Mouse (Mus musculus) lung, adult 2 months (tissue): ENCODE measurements around the gene Nudt15.

Experiments used
- CTCF ChIP-seq: fragments of 200-500 bp; IDR thresholded peaks from 2 replicates; pipeline ENCODE4 v1.5.1; 2011; ENCODE audit warnings: mild to moderate bottlenecking, low read length, control low read depth; ENCODE audit not compliant: insufficient read depth
- POLR2A ChIP-seq: fragments of 200-500 bp; IDR thresholded peaks from 2 replicates; pipeline ENCODE4 v1.6.1; 2011; ENCODE audit warnings: low read depth, mild to moderate bottlenecking, control low read depth, low read length, borderline replicate concordance; ENCODE audit errors: extremely low read depth

GRCm38 (mm10) chr14:73476361-73476934, 71.6 kb downstream of the Nudt15 start:
- TF ChIP-seq POLR2A (no peak), CTCF (no peak)
